Mouse (Mus musculus): ENCODE measurements around the gene Rln1. TPM values are rescaled to one million over a fixed set of nuclear protein-coding genes. Genes with fewer than 3 reads are reported as not detected.

Rln1 gene
- polyA plus RNA-seq, 1 experiment from 2014 or later = 2.2 TPM

GRCm38 (mm10) chr19:29354895-29355877, 20.7 kb upstream of the Rln1 start:
- Histone ChIP-seq H3K4me3 (peak overlapping the region; percentile 48), H3K27me3 (ENCODE audit: insufficient read depth, poor library complexity, severe bottlenecking) (0 out of 2 replicates have a peak, but pooled peaks cover 3% of the 10 kb centered on the region), H3K4me1 (replicated peaks) (peaks cover 19% of the 10 kb centered on the region), H3K27ac (peak overlapping the region; percentile 40; the same call in 1 of the 2 replicates), H3K9me3 (no peaks in the 10 kb centered on the region), H3K36me3 (peaks cover 3% of the 10 kb centered on the region; the same call in 1 of the 2 replicates)
- WGBS = 5% methylated on average over 20 of the region's 20 CpGs
- DNase-seq (ENCODE audit: low spot score) = peak; percentile 86

GRCm38 (mm10) chr19:29350991-29351390, 16.5 kb upstream of the Rln1 start:
- H3K36me3 ChIP-seq = peaks cover 5% of the 10 kb centered on the region; the same call in 1 of the 2 replicates
- no peak for DNase-seq (ENCODE audit: low spot score)
- H3K4me1 ChIP-seq (replicated peaks) = peaks cover 25% of the 10 kb centered on the region
- peak overlapping the region; percentile 67 for H3K27ac ChIP-seq
- H3K27me3 ChIP-seq (ENCODE audit: insufficient read depth, poor library complexity, severe bottlenecking) = no peaks in the 10 kb centered on the region
- no peak overlapping the region for H3K4me3 ChIP-seq
- no peaks in the 10 kb centered on the region for H3K9me3 ChIP-seq
- 32% methylated on average over 5 of the region's 5 CpGs for WGBS

GRCm38 (mm10) chr19:29345636-29346035, 11.2 kb upstream of the Rln1 start:
- DNase-seq (ENCODE audit: low spot score) = no peak
- H3K4me1 ChIP-seq (replicated peaks) = peaks cover 9% of the 10 kb centered on the region; the same call in 1 of the 2 replicates
- H3K4me3 ChIP-seq = no peak overlapping the region
- WGBS = 78% methylated on average over 6 of the region's 6 CpGs
- H3K27me3 ChIP-seq (ENCODE audit: insufficient read depth, poor library complexity, severe bottlenecking) = no peaks in the 10 kb centered on the region
- H3K9me3 ChIP-seq = no peaks in the 10 kb centered on the region
- peaks cover 5% of the 10 kb centered on the region; the same call in 1 of the 2 replicates for H3K36me3 ChIP-seq
- no peak overlapping the region for H3K27ac ChIP-seq

- Histone ChIP-seq H3K27me3 (ENCODE audit: insufficient read depth, poor library complexity, severe bottlenecking) (no peaks in the 10 kb centered on the region), H3K4me3 (no peak overlapping the region), H3K9me3 (no peaks in the 10 kb centered on the region), H3K27ac (no peak overlapping the region), H3K4me1 (replicated peaks) (peaks cover 3% of the 10 kb centered on the region; the same call in 1 of the 2 replicates), H3K36me3 (0 out of 2 replicates have a peak, but pooled peaks cover 2% of the 10 kb centered on the region)
- no peak for DNase-seq (ENCODE audit: low spot score)
These were observed 10.4 kb upstream of the Rln1 start for GRCm38 (mm10) chr19:29344868-29345267.

GRCm38 (mm10) chr19:29342281-29342680, 7.8 kb upstream of the Rln1 start:
- H3K4me3 ChIP-seq = no peak overlapping the region
- H3K36me3 ChIP-seq = no peaks in the 10 kb centered on the region
- 85% methylated on average over 6 of the region's 6 CpGs for WGBS

GRCm38 (mm10) chr19:29341029-29341428, 6.6 kb upstream of the Rln1 start:
- DNase-seq (ENCODE audit: low spot score) = no peak
- Histone ChIP-seq H3K9me3 (no peaks in the 10 kb centered on the region), H3K27ac (no peak overlapping the region), H3K4me1 (replicated peaks) (no peaks in the 10 kb centered on the region), H3K36me3 (no peaks in the 10 kb centered on the region), H3K4me3 (no peak overlapping the region), H3K27me3 (ENCODE audit: insufficient read depth, poor library complexity, severe bottlenecking) (no peaks in the 10 kb centered on the region)
- 87% methylated on average over 4 of the region's 4 CpGs for WGBS

More at GRCm38 (mm10) chr19:29342281-29342680, 7.8 kb upstream of the Rln1 start:
- no peaks in the 10 kb centered on the region for H3K4me1 ChIP-seq (replicated peaks)
- no peak for DNase-seq (ENCODE audit: low spot score)
- H3K27me3 ChIP-seq (ENCODE audit: insufficient read depth, poor library complexity, severe bottlenecking) = no peaks in the 10 kb centered on the region
- H3K9me3 ChIP-seq = no peaks in the 10 kb centered on the region
- H3K27ac ChIP-seq = no peak overlapping the region

- H3K27ac ChIP-seq = no peak overlapping the region
- no peak overlapping the region for H3K4me3 ChIP-seq
- peaks cover 11% of the 10 kb centered on the region; the same call in 1 of the 2 replicates for H3K4me1 ChIP-seq (replicated peaks)
- DNase-seq (ENCODE audit: low spot score) = no peak
- H3K27me3 ChIP-seq (ENCODE audit: insufficient read depth, poor library complexity, severe bottlenecking) = peaks cover 12% of the 10 kb centered on the region; the same call in 1 of the 2 replicates
- WGBS = 84% methylated on average over 2 of the region's 2 CpGs
- H3K9me3 ChIP-seq = no peaks in the 10 kb centered on the region
- no peaks in the 10 kb centered on the region for H3K36me3 ChIP-seq
These were observed 2.2 kb upstream of the Rln1 start for GRCm38 (mm10) chr19:29336624-29337023.

GRCm38 (mm10) chr19:29326822-29327552, 7.5 kb downstream of the Rln1 start:
- Histone ChIP-seq H3K27ac (no peak overlapping the region), H3K4me3 (no peak overlapping the region), H3K4me1 (replicated peaks) (peaks cover 9% of the 10 kb centered on the region), H3K27me3 (ENCODE audit: insufficient read depth, poor library complexity, severe bottlenecking) (peaks cover 18% of the 10 kb centered on the region; the same call in 1 of the 2 replicates), H3K9me3 (no peaks in the 10 kb centered on the region), H3K36me3 (no peaks in the 10 kb centered on the region)
- WGBS = 78% methylated on average over 13 of the region's 13 CpGs
- DNase-seq (ENCODE audit: low spot score) = no peak

- Histone ChIP-seq H3K4me1 (replicated peaks) (peaks cover 9% of the 10 kb centered on the region), H3K27ac (no peak overlapping the region), H3K9me3 (no peaks in the 10 kb centered on the region), H3K4me3 (no peak overlapping the region), H3K27me3 (ENCODE audit: insufficient read depth, poor library complexity, severe bottlenecking) (peaks cover 18% of the 10 kb centered on the region; the same call in 1 of the 2 replicates), H3K36me3 (no peaks in the 10 kb centered on the region)
- no peak for DNase-seq (ENCODE audit: low spot score)
- 89% methylated on average over 4 of the region's 4 CpGs for WGBS
These were observed 8.1 kb downstream of the Rln1 start for GRCm38 (mm10) chr19:29326396-29326795.

GRCm38 (mm10) chr19:29325852-29326180, 8.7 kb downstream of the Rln1 start:
- Histone ChIP-seq H3K27ac (no peak overlapping the region), H3K9me3 (no peaks in the 10 kb centered on the region), H3K4me3 (peak overlapping the region; percentile 53), H3K27me3 (ENCODE audit: insufficient read depth, poor library complexity, severe bottlenecking) (peaks cover 18% of the 10 kb centered on the region; the same call in 1 of the 2 replicates), H3K36me3 (no peaks in the 10 kb centered on the region), H3K4me1 (replicated peaks) (peaks cover 9% of the 10 kb centered on the region)
- WGBS = 65% methylated on average over 9 of the region's 9 CpGs
- DNase-seq (ENCODE audit: low spot score) = no peak

- H3K9me3 ChIP-seq = no peaks in the 10 kb centered on the region
- peaks cover 18% of the 10 kb centered on the region; the same call in 1 of the 2 replicates for H3K27me3 ChIP-seq (ENCODE audit: insufficient read depth, poor library complexity, severe bottlenecking)
- H3K27ac ChIP-seq = peak within 1 kb of the TSS; percentile 74
- H3K4me3 ChIP-seq = peak within 1 kb of the TSS; percentile 53
- WGBS = 6% methylated on average over 31 of the region's 31 CpGs
- DNase-seq (ENCODE audit: low spot score) = peak; percentile 83
- peaks cover 9% of the 10 kb centered on the region for H3K4me1 ChIP-seq (replicated peaks)
- H3K36me3 ChIP-seq = no peaks in the 10 kb centered on the region
These were observed 9.2 kb downstream of the Rln1 start, which contains the start of gene Insl6 for GRCm38 (mm10) chr19:29325053-29325851. Insl6 (minus strand) TSS chr19:29325356.
